Mouse (Mus musculus) spleen, adult 10 weeks (tissue): ENCODE results near the gene Khdrbs1. TPM values are rescaled to one million over a fixed set of nuclear protein-coding genes. Genes with fewer than 3 reads are reported as not detected.

ENCODE experiments used
- polyA plus RNA-seq: library from polyadenylated mRNA; stranded (reverse); fragments of 350-450 nt; fragmentation: Illumina TruSeq; extraction: RNeasy Lipid Tissue Mini Kit (QIAGEN cat#74804); gene quantifications from one replicate; pipeline ENCODE4 v1.2.3, GENCODE M21; 2015; ENCODE audit warnings: low replicate concordance; ENCODE audit not compliant: insufficient read depth

The Khdrbs1 gene
- 141 TPM for polyA plus RNA-seq

GRCm38 (mm10) chr4:129742232-129743009 lies at the start of gene Khdrbs1:
Gene Khdrbs1, minus strand, starts transcription at chr4:129742303.

DNA sequence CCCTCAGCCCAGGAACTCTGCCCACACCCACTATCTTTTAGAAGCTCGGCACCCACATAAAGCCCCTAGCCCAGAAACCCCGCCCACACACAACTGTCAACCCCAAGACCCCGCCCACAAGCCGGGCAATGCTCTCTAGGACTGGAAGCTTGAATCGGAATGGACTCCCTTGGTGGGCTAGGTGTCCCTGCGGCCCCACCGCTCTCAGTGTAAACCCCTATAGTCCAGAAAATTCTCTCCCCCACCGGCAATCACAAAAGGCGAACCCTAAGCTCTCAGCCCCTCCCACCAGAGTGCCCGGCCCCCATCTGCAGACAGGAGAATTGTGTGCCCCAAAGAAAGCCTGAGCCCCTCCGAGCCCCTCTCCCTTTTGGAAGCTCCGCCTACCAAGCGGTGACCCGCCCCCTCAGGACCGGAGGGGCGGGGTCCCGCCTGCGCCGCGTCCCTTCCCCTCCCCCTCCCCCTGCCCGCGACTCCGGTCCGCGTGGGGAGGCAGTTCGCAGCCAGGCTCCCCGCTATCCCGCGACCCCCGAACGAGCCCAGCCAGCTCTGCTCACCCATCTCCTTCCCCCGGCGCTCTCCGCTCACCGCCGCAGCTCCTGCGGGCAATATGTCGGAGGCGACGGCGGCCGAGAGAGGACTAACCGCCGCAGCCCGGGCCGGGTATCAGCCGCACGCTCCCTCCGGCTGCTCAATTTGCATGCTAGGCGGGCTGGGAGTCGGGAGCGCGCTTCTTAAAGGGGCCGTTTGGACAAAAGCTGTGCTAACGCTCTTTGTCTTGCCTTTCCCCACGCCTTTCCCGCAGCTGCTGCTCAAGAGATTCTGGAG lies 45.7 kb downstream of the Khdrbs1 start, which contains the start of gene Tmem39b:
TSS of gene Tmem39b (minus strand) at position 681 of the 828 bp plus-strand sequence.

DNA sequence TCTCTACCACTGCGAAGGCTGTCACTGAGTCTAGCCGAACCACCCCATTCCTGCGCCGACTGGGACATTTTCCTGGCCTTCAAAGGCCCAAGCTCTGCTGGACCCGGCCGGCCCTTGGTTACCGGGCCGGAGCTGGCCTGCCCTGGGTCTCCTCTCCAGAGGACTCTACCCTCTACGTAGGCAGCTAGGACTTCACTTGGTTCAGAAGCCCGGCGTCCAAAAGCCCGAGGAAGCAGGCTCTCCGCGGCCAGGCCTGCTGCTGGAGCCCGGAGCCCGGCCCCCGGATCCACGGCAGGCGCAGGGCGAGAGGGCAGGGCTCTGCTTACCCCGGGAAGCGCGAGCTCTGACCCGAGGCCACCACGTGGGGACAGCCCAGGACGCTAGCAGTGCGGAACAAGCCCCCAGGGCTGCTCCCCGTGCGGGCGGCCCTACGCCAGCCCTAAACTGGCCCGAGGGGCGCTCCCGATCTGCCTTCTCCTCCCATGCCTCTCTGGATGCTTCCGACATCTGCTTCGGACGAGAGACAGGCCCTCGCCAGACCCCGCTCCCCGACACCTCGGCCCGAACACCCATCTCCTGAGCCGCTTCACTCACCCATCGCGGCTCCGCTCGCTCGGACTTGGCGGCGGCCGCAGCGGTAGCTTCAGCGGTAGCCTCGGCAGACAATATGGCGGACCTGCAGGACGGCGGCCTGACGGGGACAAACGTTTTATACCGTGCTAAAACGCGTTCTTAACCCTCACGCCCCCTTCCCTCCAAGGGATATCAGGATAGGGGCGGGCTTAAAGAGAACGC lies 69.8 kb downstream of the Khdrbs1 start, which contains the start of gene Kpna6:
TSS of gene Kpna6 (minus strand) at position 685 of the 795 bp plus-strand sequence.

Other genes starting within 250 kb of the Khdrbs1 start
- gene Marcksl1, start 228.7 kb downstream of the Khdrbs1 start, polyA plus RNA-seq: 79.0 TPM
- gene Hdac1, start 199.6 kb downstream of the Khdrbs1 start, polyA plus RNA-seq: 187 TPM
- 95.5 TPM for gene Lck, start 168.7 kb downstream of the Khdrbs1 start, polyA plus RNA-seq
- 10.3 TPM for gene Fam167b, start 163.8 kb downstream of the Khdrbs1 start, polyA plus RNA-seq
- 119 TPM for gene Eif3i, start 141.7 kb downstream of the Khdrbs1 start, polyA plus RNA-seq
- gene Tmem234, start 141.6 kb downstream of the Khdrbs1 start, polyA plus RNA-seq: 211 TPM
- gene Dcdc2b, start 128.0 kb downstream of the Khdrbs1 start, polyA plus RNA-seq: 1.8 TPM
- gene Iqcc, start 123.2 kb downstream of the Khdrbs1 start, polyA plus RNA-seq: 26.7 TPM
- gene Ccdc28b, start 118.4 kb downstream of the Khdrbs1 start, polyA plus RNA-seq: 29.6 TPM
- 29.1 TPM for gene Txlna, start 101.2 kb downstream of the Khdrbs1 start, polyA plus RNA-seq
- gene Kpna6, start 69.5 kb downstream of the Khdrbs1 start, polyA plus RNA-seq: 34.8 TPM
- 7.3 TPM for gene Tmem39b, start 45.5 kb downstream of the Khdrbs1 start, polyA plus RNA-seq
- 613 TPM for gene Ptp4a2, start 68.9 kb upstream of the Khdrbs1 start, polyA plus RNA-seq
- gene Spocd1, start 186.9 kb upstream of the Khdrbs1 start, polyA plus RNA-seq: not detected
- gene Adgrb2, start 242.6 kb upstream of the Khdrbs1 start, polyA plus RNA-seq: 0.79 TPM